Mouse (Mus musculus): ENCODE data around the gene Olfr1490.
"Not testable (repeated sequence)": the region's sequence is repeated elsewhere in the genome, so short reads cannot be mapped to it uniquely, and the experiment has no call there.

The Olfr1490 gene

DNA sequence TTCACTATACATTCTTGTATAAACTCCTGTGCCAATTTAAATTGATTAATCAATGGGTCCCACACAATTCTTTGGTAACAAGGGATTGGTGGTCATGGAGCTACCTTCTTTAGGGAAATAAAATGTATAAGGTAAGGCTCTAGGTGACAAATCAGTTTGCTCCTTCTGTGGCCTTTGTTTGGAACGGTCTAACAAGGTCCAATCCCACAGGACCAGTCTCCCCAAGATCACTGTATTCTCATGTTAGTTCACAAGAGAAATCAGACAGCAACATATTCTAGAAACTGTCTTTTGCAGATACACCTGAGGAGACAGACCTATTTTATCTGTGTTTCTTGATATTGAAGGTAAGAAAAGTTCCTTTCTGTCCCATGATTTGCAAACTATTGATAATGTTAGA, at the start of gene Olfr1490:
Gene Olfr1490, plus strand, starts transcription at position 301 of the 400 bp plus-strand sequence.
- DNase-seq (ENCODE audit: low read depth, low spot score) = no peak

DNA sequence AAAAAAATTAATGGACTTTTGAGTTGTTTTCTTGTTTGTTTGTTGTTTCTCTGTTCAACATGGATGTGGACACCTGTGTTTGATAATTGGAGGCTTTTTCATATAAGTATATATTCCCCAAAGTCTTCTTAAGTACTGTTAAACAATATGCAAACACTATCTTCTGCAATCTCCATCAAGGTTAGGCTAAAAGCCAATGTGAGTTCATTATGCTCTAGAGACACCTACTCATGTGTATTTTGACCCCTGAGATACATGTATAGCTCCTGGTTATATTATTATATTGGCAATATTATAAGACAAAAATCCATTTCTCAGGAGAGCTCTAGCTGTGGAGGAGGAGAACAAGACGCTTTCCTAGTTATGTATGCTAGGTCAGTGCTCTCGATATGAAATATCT, 33.8 kb upstream of the Olfr1490 start, which contains the start of gene Olfr1487:
Gene Olfr1487, plus strand, starts transcription at position 301 of the 400 bp plus-strand sequence.
- not testable (repeated sequence) for DNase-seq (ENCODE audit: low read depth, low spot score)

DNA sequence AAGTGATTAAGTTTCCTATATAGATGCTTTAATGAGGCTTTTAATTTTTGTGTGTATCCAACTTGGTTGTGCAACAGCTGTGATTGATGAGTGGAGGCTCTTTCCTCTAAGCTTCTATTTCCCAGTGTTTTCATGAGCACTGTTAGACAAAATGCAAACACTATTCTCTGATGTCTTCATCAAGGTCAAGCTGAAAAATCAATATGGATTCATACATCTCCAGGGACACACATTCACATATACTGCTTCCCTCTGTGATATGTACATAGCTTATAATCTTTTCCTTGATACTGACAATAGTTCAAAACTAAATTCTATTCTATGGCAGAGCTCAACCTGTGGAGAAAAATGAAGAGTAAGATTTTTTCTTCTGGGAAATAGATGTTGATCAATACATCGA, 19.6 kb upstream of the Olfr1490 start, which contains the start of gene Olfr1489:
Gene Olfr1489, plus strand, starts transcription at position 301 of the 400 bp plus-strand sequence.
- DNase-seq (ENCODE audit: low read depth, low spot score) = no peak

DNA sequence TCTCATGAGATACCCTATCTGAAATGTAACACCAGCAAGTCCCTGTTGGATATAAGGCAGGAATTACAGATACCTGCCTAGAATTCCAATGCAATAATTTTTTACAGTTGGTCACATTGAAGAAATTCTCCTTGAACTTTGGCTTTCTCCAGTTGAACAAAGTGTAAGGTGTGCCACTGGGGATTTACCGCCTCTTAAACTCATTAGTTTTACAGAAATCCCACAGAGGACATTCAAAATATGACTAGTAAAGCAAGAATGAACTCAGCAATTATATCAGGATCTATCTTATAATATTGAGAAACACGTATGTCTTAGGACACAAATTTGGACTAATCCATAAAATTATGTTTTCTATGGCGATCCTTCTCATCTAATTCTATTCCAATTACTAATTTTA, 46.1 kb downstream of the Olfr1490 start, which contains the start of gene Olfr1491:
Gene Olfr1491, plus strand, starts transcription at position 301 of the 400 bp plus-strand sequence.
- no peak for DNase-seq (ENCODE audit: low read depth, low spot score)
